In genomic region chr11:17007517-17008173, GRCm38 (mm10) we compare ENCODE assay signal across 15 mouse cellular contexts. TPM values are rescaled to one million over a fixed set of nuclear protein-coding genes. Genes with fewer than 3 reads are reported as not detected.
DNase-seq lines count a peak whose midpoint lies in the region; ATAC-seq and TF ChIP-seq lines count a peak whose summit lies in the region.
"Had no signal": no experiment of that assay in that cellular context is flagged by ENCODE, and none has a peak within 500 bp of the region (broad histone marks: within the 10 kb centered on the region; RNA-seq: fewer than 3 reads in every experiment).

No protein-coding gene starts in this region.

- no peaks in the 10 kb centered on the region for H3K4me1 ChIP-seq in lung, postnatal 0 days (ENCODE audit: insufficient read depth, low read depth, low read length)
- no peaks in the 10 kb centered on the region; the same call in 1 of the 2 replicates for H3K4me1 ChIP-seq in brown adipose tissue, adult 24 weeks (ENCODE audit: control insufficient read depth, insufficient read depth, insufficient read length, low read length)
- H3K4me1 ChIP-seq: embryonic facial prominence, embryonic 15.5 days; hindbrain, embryonic 13.5 days; neural tube, embryonic 13.5 days had no signal

- peaks cover 61% of the 10 kb centered on the region for H3K79me2 ChIP-seq in macrophage (ENCODE audit: inconsistent target)

- 76% methylated on average over 5 of the region's 5 CpGs for WGBS in lung, postnatal 0 days
- 18% methylated on average over 4 of the region's 5 CpGs for WGBS in macrophage (ENCODE audit: missing documents)

- no peak overlapping the region for H3K4me2 ChIP-seq in lung, postnatal 0 days (replicated peaks; ENCODE audit: low read depth, low read length)
- H3K4me2 ChIP-seq: embryonic facial prominence, embryonic 15.5 days; hindbrain, embryonic 13.5 days; neural tube, embryonic 13.5 days had no signal

- no peak for ATAC-seq in lung, postnatal 0 days
- ATAC-seq: intestine, postnatal 0 days had no signal

- H3K36me3 ChIP-seq in lung, postnatal 0 days (ENCODE audit: insufficient read depth, low read length) = no peaks in the 10 kb centered on the region
- no peaks in the 10 kb centered on the region for H3K36me3 ChIP-seq in macrophage (ENCODE audit: inconsistent target)
- H3K36me3 ChIP-seq: embryonic facial prominence, embryonic 15.5 days; hindbrain, embryonic 13.5 days; neural tube, embryonic 13.5 days had no signal

- H3K27me3 ChIP-seq in lung, postnatal 0 days (replicated peaks; ENCODE audit: insufficient read depth, low read length) = no peaks in the 10 kb centered on the region
- H3K27me3 ChIP-seq: embryonic facial prominence, embryonic 15.5 days; hindbrain, embryonic 13.5 days; neural tube, embryonic 13.5 days had no signal

- DNase-seq in lung, postnatal 0 days (ENCODE audit: low spot score) = no peak
- DNase-seq in lung, postnatal 25 days (ENCODE audit: low spot score) = no peak
- peak; percentile 23 for DNase-seq in CD4-positive helper T cell, adult 2 months (ENCODE audit: low read depth, low spot score)
- no peak for DNase-seq in retina, postnatal 1 day
- no peak for DNase-seq in gastrocnemius, postnatal 25 days
- no peak for DNase-seq in adrenal gland, postnatal 25 days
- DNase-seq: cerebellum, adult 9-10 months; thymus, postnatal 14 days had no signal

- TF ChIP-seq EP300 in lung, postnatal 0 days (IDR thresholded peaks at IDR 0.05) = no peak

- H3K27ac ChIP-seq in lung, postnatal 0 days (ENCODE audit: low read length) = no peak overlapping the region
- H3K27ac ChIP-seq in brown adipose tissue, adult 24 weeks (replicated peaks; ENCODE audit: low read depth, low read length) = 0 out of 2 replicates have a peak overlapping the region, but pooled peaks have one; percentile 21
- H3K27ac ChIP-seq in macrophage = peak overlapping the region; percentile 92
- H3K27ac ChIP-seq: embryonic facial prominence, embryonic 15.5 days; hindbrain, embryonic 13.5 days; kidney, postnatal 0 days; neural tube, embryonic 13.5 days had no signal

- H3K9me3 ChIP-seq in lung, postnatal 0 days (ENCODE audit: low read length) = no peaks in the 10 kb centered on the region
- H3K9me3 ChIP-seq: embryonic facial prominence, embryonic 15.5 days; hindbrain, embryonic 13.5 days; neural tube, embryonic 13.5 days had no signal

- TF ChIP-seq CTCF in lung, postnatal 0 days (IDR thresholded peaks at IDR 0.05) = no peak

- peak overlapping the region; percentile 3; the same call in 1 of the 2 replicates for H3K4me3 ChIP-seq in lung, postnatal 0 days (ENCODE audit: low read depth, low read length)
- peak overlapping the region; percentile 49 for H3K4me3 ChIP-seq in brown adipose tissue, adult 24 weeks (ENCODE audit: insufficient read depth, low read depth, low read length)
- peak overlapping the region; percentile 77 for H3K4me3 ChIP-seq in macrophage (ENCODE audit: inconsistent target)
- H3K4me3 ChIP-seq: embryonic facial prominence, embryonic 15.5 days; hindbrain, embryonic 13.5 days; neural tube, embryonic 13.5 days had no signal

- no peak overlapping the region for H3K9ac ChIP-seq in lung, postnatal 0 days (replicated peaks; ENCODE audit: low read depth)
- H3K9ac ChIP-seq: embryonic facial prominence, embryonic 15.5 days; hindbrain, embryonic 13.5 days; neural tube, embryonic 13.5 days had no signal

RNA-seq across cellular contexts. Expression of gene Cnrip1, which starts 43.7 kb away (rescaled TPM):
- polyA plus RNA-seq in lung, postnatal 0 days (2015; fragmentation: Nextera tagmentation; extraction: Ambion mirVana) = 22.2 and 24.0 TPM in 2 replicates
- polyA plus RNA-seq in brown adipose tissue, adult 24 weeks (2012; ENCODE audit: insufficient read depth, insufficient read length, missing spikeins) = 1.3 and 3.3 TPM in 2 replicates
- 100 to 1,000 TPM in 13 of 26 experiments, 10 to 100 TPM in 13; 22.6 to 546 (median 112) TPM for total RNA-seq in macrophage (2018; cell fraction: chromatin; rRNA removed)
- total RNA-seq in macrophage (2018; cell fraction: cytosol; rRNA removed) = 100 to 1,000 TPM in 13 of 26 experiments, 10 to 100 TPM in 13; 26.2 to 266 (median 117) TPM
- total RNA-seq in macrophage (2018; cell fraction: nucleus; rRNA removed) = 100 to 1,000 TPM in 14 of 26 experiments, 10 to 100 TPM in 12; 23.1 to 714 (median 147) TPM
- 75.3 to 234 TPM (median 186 TPM) in 3 replicates for polyA plus RNA-seq in macrophage (2018)
- total RNA-seq in gastrocnemius, postnatal 25 days (2021) = 1 to 10 TPM; 4.3 to 5.1 TPM
- 12.9 and 21.7 TPM in 2 replicates for total RNA-seq in adrenal gland, postnatal 25 days (2021)

RNA-seq across cellular contexts. Expression of gene Plek, which starts 44.5 kb away (rescaled TPM):
- polyA plus RNA-seq in lung, postnatal 0 days (2015; fragmentation: Nextera tagmentation; extraction: Ambion mirVana) = 9.9 and 16.7 TPM in 2 replicates
- 3.1 and 5.0 TPM in 2 replicates for polyA plus RNA-seq in brown adipose tissue, adult 24 weeks (2012; ENCODE audit: insufficient read depth, insufficient read length, missing spikeins)
- total RNA-seq in macrophage (2018; cell fraction: chromatin; rRNA removed) = 1,000 to 10,000 TPM in 12 of 26 experiments, 100 to 1,000 TPM in 14; 136 to 4,950 (median 890) TPM
- total RNA-seq in macrophage (2018; cell fraction: cytosol; rRNA removed) = 1,000 to 10,000 TPM in 10 of 26 experiments, 100 to 1,000 TPM in 16; 336 to 3,058 (median 806) TPM
- total RNA-seq in macrophage (2018; cell fraction: nucleus; rRNA removed) = 1,000 to 10,000 TPM in 13 of 26 experiments, 100 to 1,000 TPM in 13; 238 to 4,489 (median 972) TPM
- polyA plus RNA-seq in macrophage (2018) = 380 to 752 TPM (median 430 TPM) in 3 replicates
- total RNA-seq in gastrocnemius, postnatal 25 days (2021) = 1 to 10 TPM; 1.3 to 1.5 TPM
- 2.7 and 2.9 TPM in 2 replicates for total RNA-seq in adrenal gland, postnatal 25 days (2021)

RNA-seq across cellular contexts. Expression of gene Fbxo48, which starts 56.5 kb away (rescaled TPM):
- 0.11 and 0.20 TPM in 2 replicates for polyA plus RNA-seq in lung, postnatal 0 days (2015; fragmentation: Nextera tagmentation; extraction: Ambion mirVana)
- polyA plus RNA-seq in brown adipose tissue, adult 24 weeks (2012; ENCODE audit: insufficient read depth, insufficient read length, missing spikeins) = not detected in 2 replicates
- total RNA-seq in macrophage (2018; cell fraction: chromatin; rRNA removed) = 1 to 10 TPM in 18 of 26 experiments, under 1 TPM in 8; 0.29 to 4.9 (median 1.5) TPM
- total RNA-seq in macrophage (2018; cell fraction: cytosol; rRNA removed) = 1 to 10 TPM in 3 of 26 experiments, under 1 TPM in 23; 0.05 to 1.2 (median 0.62) TPM
- 10 to 100 TPM in 1 of 26 experiments, 1 to 10 TPM in 15, under 1 TPM in 9, not detected in 1; 0.42 to 14.2 (median 1.3) TPM for total RNA-seq in macrophage (2018; cell fraction: nucleus; rRNA removed)
- 0.65 to 2.4 TPM (median 0.70 TPM) in 3 replicates for polyA plus RNA-seq in macrophage (2018)
- total RNA-seq in gastrocnemius, postnatal 25 days (2021) = under 1 TPM in 1 of 2 experiments, not detected in 1; 0.13 TPM
- 1.6 and 1.7 TPM in 2 replicates for total RNA-seq in adrenal gland, postnatal 25 days (2021)

Comparison
In these comparisons a context has a peak if more than half of its experiments do, and no peak if none do; other contexts are left out.
1. H3K4me3 ChIP-seq: peak in every context shown above with its lines; median percentile 77 in macrophage; 49 in brown adipose tissue, adult 24 weeks; 3 in lung, postnatal 0 days.
2. RNA of gene Plek, which starts 44.5 kb away (polyA plus RNA-seq): 380 to 752 TPM in macrophage; 9.9 to 16.7 TPM in lung, postnatal 0 days and 3.1 to 5.0 TPM in brown adipose tissue, adult 24 weeks; every median in the first group is over 10 times any median in the second.